Mouse (Mus musculus) lung, postnatal 0 days (tissue): ENCODE measurements around the gene Gjb6. TPM values are rescaled to one million over a fixed set of nuclear protein-coding genes. Genes with fewer than 3 reads are reported as not detected.

Experiments
- ATAC-seq: fragments of 200-750 bp; cut with Nextera tagmentation; 2 replicates; pipeline ENCODE4 v1.8.0; 2017; ENCODE audit warnings: moderate library complexity
- DNase-seq: peaks from one replicate; pipeline ENCODE4 v3.0.0-alpha.2; 2016; ENCODE audit warnings: low spot score
- H3K27ac ChIP-seq: fragments of 300-500 bp; sonication (generic); 2 replicates; pipeline ENCODE4 v1.5.1; 2014; ENCODE audit warnings: antibody characterized with exemption, mild to moderate bottlenecking, low read length, mixed read lengths
- H3K27me3 ChIP-seq: fragments of 300-500 bp; sonication (generic); replicated peaks from 2 replicates; pipeline ENCODE4 v1.6.1; 2014; ENCODE audit warnings: low read length, mixed read lengths; ENCODE audit not compliant: insufficient read depth
- H3K36me3 ChIP-seq: fragments of 300-500 bp; sonication (generic); 2 replicates; pipeline ENCODE4 v1.6.1; 2014; ENCODE audit warnings: low read length, mixed read lengths; ENCODE audit not compliant: insufficient read depth
- H3K4me1 ChIP-seq: fragments of 300-500 bp; sonication (generic); 2 replicates; pipeline ENCODE4 v1.6.1; 2014; ENCODE audit warnings: antibody characterized with exemption, low read depth, low read length, mixed read lengths; ENCODE audit not compliant: insufficient read depth
- H3K4me2 ChIP-seq: fragments of 300-500 bp; sonication (generic); replicated peaks from 2 replicates; pipeline ENCODE4 v1.6.1; 2014; ENCODE audit warnings: low read depth, mild to moderate bottlenecking, low read length, moderate library complexity, mixed read lengths
- H3K4me3 ChIP-seq: fragments of 300-500 bp; sonication (generic); 2 replicates; pipeline ENCODE4 v1.5.1; 2014; ENCODE audit warnings: low read depth, low read length
- H3K9ac ChIP-seq: fragments of 300-500 bp; sonication (generic); replicated peaks from 2 replicates; pipeline ENCODE4 v1.6.1; 2014; ENCODE audit warnings: low read depth, mild to moderate bottlenecking
- H3K9me3 ChIP-seq: fragments of 300-500 bp; sonication (generic); 2 replicates; pipeline ENCODE4 v1.6.1; 2016; ENCODE audit warnings: low read length, mixed read lengths
- CTCF ChIP-seq: IDR thresholded peaks from 2 replicates; pipeline ENCODE4 v1.5.1; 2016; ENCODE audit warnings: antibody characterized with exemption, mild to moderate bottlenecking
- EP300 ChIP-seq: IDR thresholded peaks from 2 replicates; pipeline ENCODE4 v1.6.1; 2016; ENCODE audit warnings: antibody characterized with exemption, mild to moderate bottlenecking, control low read depth
- WGBS: fragments of 180-500 bp; shearing (Covaris S2); extraction: QIAGEN DNeasy Blood & Tissue Kit; methylation state at CpG from one replicate; pipeline ENCODE4 v1.1.7; 2014; 5-methylcytosine and 5-hydroxymethylcytosine counted together
- polyA plus RNA-seq: library from polyadenylated mRNA; unstranded; fragments of >200 nt; fragmentation: Nextera tagmentation; extraction: Ambion mirVana; gene quantifications from 2 replicates; pipeline ENCODE4 v1.2.1, GENCODE M21; 2015

The Gjb6 gene
- 9.2 and 13.2 TPM in 2 replicates for polyA plus RNA-seq

DNA sequence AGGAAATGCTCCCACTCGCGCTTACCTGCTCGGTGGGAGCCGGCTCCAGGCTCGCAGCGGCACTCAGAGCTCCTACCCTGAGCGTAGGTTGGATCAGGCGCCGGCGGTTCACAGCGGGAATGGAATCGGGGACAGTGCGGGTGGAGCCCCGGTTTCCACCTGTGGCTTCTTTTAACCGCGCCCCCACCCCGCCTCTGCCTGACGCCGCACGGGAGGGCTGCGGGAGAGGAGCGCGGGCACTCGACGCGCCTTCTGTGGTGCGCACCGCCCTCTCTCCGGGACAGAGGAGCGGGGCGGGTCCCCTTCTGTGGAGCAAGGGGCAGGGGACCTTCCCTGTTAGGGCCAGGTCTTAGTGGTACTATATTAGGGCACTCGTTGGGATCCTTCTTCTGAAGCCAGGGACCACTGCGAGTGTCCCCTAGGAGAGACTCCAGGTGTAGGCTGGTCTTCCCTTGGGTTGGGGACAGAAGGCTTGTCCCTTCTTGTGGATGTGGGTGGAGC lies at the start of gene Gjb6:
Gene Gjb6, minus strand, starts transcription at position 451 of the 501 bp plus-strand sequence.
- DNase-seq: peak; percentile 36
- no peak for TF ChIP-seq EP300
- no peak for TF ChIP-seq CTCF

DNA sequence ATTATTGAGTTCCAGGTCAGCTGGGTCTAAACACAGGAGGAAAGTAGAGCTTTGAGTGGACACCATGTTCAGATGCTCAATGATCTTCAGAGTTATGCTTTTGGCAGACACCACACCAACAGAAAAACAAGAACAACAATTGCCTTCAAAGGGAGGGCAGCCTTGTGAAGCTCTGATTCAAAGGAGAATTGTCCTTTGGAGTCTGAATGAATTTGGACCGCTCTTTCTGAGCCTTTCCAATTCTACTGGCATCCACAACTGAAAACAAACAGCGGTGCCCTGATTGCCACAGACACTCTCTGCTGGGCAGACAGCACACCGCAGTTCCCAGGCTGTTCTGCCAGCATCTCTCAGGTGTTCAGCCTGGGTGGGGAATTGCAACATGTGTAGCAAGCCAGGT lies 32.1 kb upstream of the Gjb6 start:
- DNase-seq (no peak), ATAC-seq (no peak)
- Histone ChIP-seq H3K36me3 (no peaks in the 10 kb centered on the region), H3K9ac (no peak overlapping the region), H3K27me3 (no peaks in the 10 kb centered on the region), H3K9me3 (no peaks in the 10 kb centered on the region), H3K4me2 (no peak overlapping the region), H3K4me1 (no peaks in the 10 kb centered on the region), H3K4me3 (no peak overlapping the region), H3K27ac (no peak overlapping the region)
- WGBS: 83% methylated on average over 3 of the region's 3 CpGs
- TF ChIP-seq CTCF (no peak), EP300 (no peak)

More for the DNA sequence above, at the start of gene Gjb6:
- Histone ChIP-seq H3K36me3 (no peaks in the 10 kb centered on the region), H3K27ac (no peak within 1 kb of the TSS), H3K4me1 (no peaks in the 10 kb centered on the region), H3K4me2 (peak within 1 kb of the TSS; percentile 52), H3K4me3 (peak within 1 kb of the TSS; percentile 28), H3K9me3 (no peaks in the 10 kb centered on the region), H3K9ac (no peak within 1 kb of the TSS), H3K27me3 (peaks cover 13% of the 10 kb centered on the region; the same call in 1 of the 2 replicates)
- WGBS: 4% methylated on average over 29 of the region's 33 CpGs
- ATAC-seq: peak; percentile 69

DNA sequence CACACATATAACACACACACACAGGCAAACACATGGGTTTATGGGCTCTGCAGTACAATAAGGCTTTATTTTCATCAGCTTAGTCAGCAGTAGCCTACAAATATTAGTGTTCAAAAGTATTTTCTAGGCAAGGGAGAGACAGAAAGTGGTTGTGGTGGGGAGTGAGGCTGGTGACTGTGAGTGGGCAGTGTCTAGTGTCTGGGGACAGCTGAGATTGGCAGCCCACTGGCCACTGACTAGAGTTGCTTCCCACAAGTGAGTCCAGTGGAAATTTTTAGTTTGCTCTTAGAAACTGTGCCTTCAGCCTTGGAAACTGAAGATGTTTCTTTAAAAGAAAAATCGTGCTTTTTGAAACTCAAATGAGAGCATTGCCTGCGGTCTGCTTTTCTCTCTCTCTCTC lies 28.4 kb upstream of the Gjb6 start:
- H3K4me1 ChIP-seq: no peaks in the 10 kb centered on the region
- no peaks in the 10 kb centered on the region for H3K36me3 ChIP-seq
- H3K9me3 ChIP-seq: no peaks in the 10 kb centered on the region
- no peak overlapping the region for H3K27ac ChIP-seq
- WGBS: 24% methylated on average over 2 of the region's 2 CpGs
- H3K4me2 ChIP-seq: no peak overlapping the region
- H3K27me3 ChIP-seq: no peaks in the 10 kb centered on the region
- no peak for TF ChIP-seq CTCF
- TF ChIP-seq EP300: no peak
- DNase-seq (no peak), ATAC-seq (no peak)
- H3K4me3 ChIP-seq: no peak overlapping the region
- no peak overlapping the region for H3K9ac ChIP-seq

DNA sequence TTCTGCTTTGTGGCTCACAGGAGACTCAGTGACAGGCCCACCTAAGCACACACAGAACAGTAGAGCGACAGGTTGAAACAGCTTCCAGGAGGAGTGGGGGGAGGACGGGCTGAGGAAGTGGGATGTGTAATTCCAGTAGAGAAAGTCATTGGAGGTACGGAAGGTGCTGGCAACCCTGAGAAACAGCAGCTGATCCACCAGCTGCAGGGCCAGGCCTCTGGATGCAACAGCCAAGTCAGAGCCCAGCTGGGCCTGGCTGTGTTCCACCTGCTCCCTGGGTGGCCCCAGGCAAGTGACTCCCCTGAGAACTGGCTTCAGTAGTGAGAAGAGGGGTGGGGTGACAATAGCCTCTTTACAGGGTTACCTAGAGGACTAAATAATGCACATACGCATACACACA lies 27.8 kb upstream of the Gjb6 start:
- H3K27me3 ChIP-seq: no peaks in the 10 kb centered on the region
- H3K4me1 ChIP-seq: no peaks in the 10 kb centered on the region
- no peak overlapping the region for H3K4me3 ChIP-seq
- H3K9me3 ChIP-seq: no peaks in the 10 kb centered on the region
- DNase-seq (no peak), ATAC-seq (no peak)
- H3K4me2 ChIP-seq: no peak overlapping the region
- 59% methylated on average over 4 of the region's 4 CpGs for WGBS
- no peaks in the 10 kb centered on the region for H3K36me3 ChIP-seq
- no peak overlapping the region for H3K9ac ChIP-seq
- H3K27ac ChIP-seq: no peak overlapping the region
- no peak for TF ChIP-seq CTCF
- TF ChIP-seq EP300: no peak

DNA sequence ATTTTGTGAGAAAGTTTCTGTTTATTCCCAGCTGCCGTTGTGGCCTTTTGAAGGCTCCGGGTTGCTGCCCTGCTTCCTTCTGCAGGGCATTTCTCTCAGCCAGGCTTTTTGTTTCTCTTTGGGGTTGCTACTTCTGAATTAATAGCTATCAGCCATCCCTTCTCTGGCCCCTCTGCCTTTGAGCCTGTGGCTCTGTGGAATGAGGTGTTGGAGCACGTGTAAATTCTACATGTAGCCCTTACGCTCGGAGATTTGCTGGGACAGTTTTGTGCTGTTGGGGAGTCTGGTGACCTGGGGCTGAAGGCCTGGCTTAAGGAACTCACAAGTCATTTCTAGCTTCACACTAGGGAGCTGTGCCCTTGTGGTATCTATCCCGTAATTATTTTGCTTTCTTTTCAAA lies 21.5 kb upstream of the Gjb6 start:
- H3K36me3 ChIP-seq: no peaks in the 10 kb centered on the region
- no peak overlapping the region for H3K27ac ChIP-seq
- no peak overlapping the region for H3K9ac ChIP-seq
- 33% methylated on average over 6 of the region's 6 CpGs for WGBS
- no peaks in the 10 kb centered on the region for H3K27me3 ChIP-seq
- ATAC-seq (no peak), DNase-seq (no peak)
- H3K4me3 ChIP-seq: no peak overlapping the region
- H3K9me3 ChIP-seq: no peaks in the 10 kb centered on the region
- H3K4me1 ChIP-seq: no peaks in the 10 kb centered on the region
- TF ChIP-seq EP300 (no peak), CTCF (no peak)
- no peak overlapping the region for H3K4me2 ChIP-seq

DNA sequence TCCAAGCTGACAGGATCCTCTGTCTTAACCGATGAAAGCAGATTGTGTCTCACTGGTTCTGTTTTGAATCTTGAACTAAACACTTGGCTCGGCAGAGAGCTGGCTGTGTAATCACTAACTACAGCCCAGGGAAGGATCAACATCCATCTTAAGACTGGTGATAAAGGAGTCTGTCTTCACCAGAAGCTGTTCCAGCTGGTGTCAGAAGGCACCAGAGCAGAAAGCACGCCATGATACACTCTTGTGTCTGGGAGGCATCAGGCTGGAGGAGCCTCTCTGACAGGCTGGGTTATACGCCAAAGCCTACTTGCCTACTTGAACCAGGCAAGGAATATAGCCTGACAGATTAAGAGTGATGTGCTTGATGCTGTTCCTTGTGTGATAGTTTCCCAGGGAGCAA lies 12.3 kb upstream of the Gjb6 start:
- no peaks in the 10 kb centered on the region for H3K4me1 ChIP-seq
- H3K9ac ChIP-seq: no peak overlapping the region
- no peak overlapping the region for H3K4me3 ChIP-seq
- WGBS: 26% methylated on average over 4 of the region's 4 CpGs
- no peak overlapping the region for H3K4me2 ChIP-seq
- no peaks in the 10 kb centered on the region for H3K27me3 ChIP-seq
- H3K27ac ChIP-seq: no peak overlapping the region
- no peak for DNase-seq
- no peak for TF ChIP-seq EP300
- TF ChIP-seq CTCF: no peak
- H3K9me3 ChIP-seq: no peaks in the 10 kb centered on the region
- ATAC-seq: no peak
- no peaks in the 10 kb centered on the region for H3K36me3 ChIP-seq

DNA sequence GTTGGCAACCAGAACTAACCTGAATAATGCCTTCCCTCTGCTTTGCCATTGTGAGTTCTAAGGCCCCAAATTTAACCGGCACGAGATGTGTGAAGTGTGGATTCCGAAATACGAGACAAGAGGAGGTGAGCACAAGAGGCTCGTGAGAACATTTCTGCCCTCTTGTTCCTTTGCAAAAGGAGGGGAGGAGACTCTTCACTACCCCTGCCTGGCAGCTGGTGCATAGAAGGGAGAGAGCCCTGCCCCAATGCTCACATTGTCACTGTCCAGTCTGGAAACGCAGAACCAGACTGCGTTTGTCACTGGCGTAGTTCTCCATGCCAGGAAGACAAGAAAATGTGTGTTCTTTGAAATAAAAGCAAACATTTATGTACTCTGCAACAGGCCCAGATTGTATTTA lies 1.9 kb upstream of the Gjb6 start:
- H3K9me3 ChIP-seq: no peaks in the 10 kb centered on the region
- no peak overlapping the region for H3K27ac ChIP-seq
- no peak overlapping the region for H3K4me2 ChIP-seq
- no peak overlapping the region for H3K4me3 ChIP-seq
- 55% methylated on average over 8 of the region's 8 CpGs for WGBS
- DNase-seq (peak; percentile 37), ATAC-seq (peak; percentile 46; the same call in 1 of the 2 replicates)
- peaks cover 13% of the 10 kb centered on the region; the same call in 1 of the 2 replicates for H3K27me3 ChIP-seq
- no peaks in the 10 kb centered on the region for H3K4me1 ChIP-seq
- no peaks in the 10 kb centered on the region for H3K36me3 ChIP-seq
- no peak overlapping the region for H3K9ac ChIP-seq
- TF ChIP-seq EP300 (peak; percentile 37; the same call in 1 of the 2 replicates), CTCF (no peak)
